Mouse (Mus musculus) lung, postnatal 4 days (tissue): Measurements from ENCODE around the gene Tanc1.
"Not testable (repeated sequence)": the region's sequence is repeated elsewhere in the genome, so short reads cannot be mapped to it uniquely, and the experiment has no call there.

ENCODE experiments used
- DNase-seq, 2 experiments: peaks; one replicate each; pipeline ENCODE4 v3.0.0; 2021

The Tanc1 gene

GRCm38 (mm10) chr2:59611831-59612732 is at the start of gene Tanc1:
Gene Tanc1 (plus strand): TSS chr2:59612042.
- peak; percentile 90 to 95 for DNase-seq

GRCm38 (mm10) chr2:59562215-59562614 is 49.6 kb upstream of the Tanc1 start:
- no peak for DNase-seq

GRCm38 (mm10) chr2:59562696-59563095 is 49.1 kb upstream of the Tanc1 start:
- no peak for DNase-seq

GRCm38 (mm10) chr2:59564029-59564611 is 47.7 kb upstream of the Tanc1 start:
- not testable (repeated sequence) for DNase-seq

GRCm38 (mm10) chr2:59564947-59565346 is 46.9 kb upstream of the Tanc1 start:
- no peak for DNase-seq

GRCm38 (mm10) chr2:59580939-59581338 is 30.9 kb upstream of the Tanc1 start:
- DNase-seq = no peak

- DNase-seq = no peak
Observed at GRCm38 (mm10) chr2:59583961-59584360, 27.9 kb upstream of the Tanc1 start.

- DNase-seq = no peak
Observed at GRCm38 (mm10) chr2:59587387-59588095, 24.3 kb upstream of the Tanc1 start.

- no peak for DNase-seq
Observed at GRCm38 (mm10) chr2:59588096-59588405, 23.8 kb upstream of the Tanc1 start.

GRCm38 (mm10) chr2:59593341-59593902 is 18.4 kb upstream of the Tanc1 start:
- DNase-seq = no peak

GRCm38 (mm10) chr2:59594095-59594494 is 17.7 kb upstream of the Tanc1 start:
- no peak for DNase-seq

GRCm38 (mm10) chr2:59596545-59596944 is 15.3 kb upstream of the Tanc1 start:
- no peak for DNase-seq

GRCm38 (mm10) chr2:59598286-59598685 is 13.6 kb upstream of the Tanc1 start:
- DNase-seq = no peak

- no peak for DNase-seq
Observed at GRCm38 (mm10) chr2:59598894-59599293, 12.9 kb upstream of the Tanc1 start.

- no peak for DNase-seq
Observed at GRCm38 (mm10) chr2:59599338-59600111, 12.3 kb upstream of the Tanc1 start.

GRCm38 (mm10) chr2:59600123-59600840 is 11.6 kb upstream of the Tanc1 start:
- peak in 1 of 2 experiments; percentile 45 for DNase-seq

GRCm38 (mm10) chr2:59600980-59601379 is 10.9 kb upstream of the Tanc1 start:
- no peak for DNase-seq

- DNase-seq = no peak
Observed at GRCm38 (mm10) chr2:59601452-59601851, 10.4 kb upstream of the Tanc1 start.

- no peak for DNase-seq
Observed at GRCm38 (mm10) chr2:59608958-59609357, 2.9 kb upstream of the Tanc1 start.

- no peak for DNase-seq
Observed at GRCm38 (mm10) chr2:59611216-59611810, 529 bp upstream of the Tanc1 start.

GRCm38 (mm10) chr2:59612733-59613473 is 1.1 kb downstream of the Tanc1 start:
- peak; percentile 53 to 55 for DNase-seq
